25 mouse cellular contexts compared by ENCODE assay signal in the genomic region with DNA sequence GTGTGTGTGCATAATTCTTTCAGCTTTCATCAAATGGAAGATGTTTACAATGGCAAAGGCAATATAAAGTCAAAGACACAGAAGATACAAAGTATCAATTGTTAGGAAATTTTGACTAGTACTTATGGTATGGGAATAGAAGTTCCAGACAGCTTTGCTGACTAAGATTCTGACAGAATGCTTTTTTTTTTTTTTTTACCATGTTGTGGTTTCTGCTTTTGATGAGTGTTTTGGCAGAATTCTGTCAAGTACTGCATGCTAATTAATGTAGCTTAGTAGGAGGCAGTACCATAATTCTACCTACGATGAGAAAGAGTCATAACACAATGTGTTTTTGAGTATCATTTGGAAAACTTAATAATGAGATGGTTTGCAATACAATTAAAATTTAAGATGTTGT.
"Had no signal": no experiment of that assay in that cellular context is flagged by ENCODE, and none has a peak within 500 bp of the region (broad histone marks: within the 10 kb centered on the region; RNA-seq: fewer than 3 reads in every experiment).

No protein-coding gene starts in this region.

- H3K4me1 ChIP-seq: limb, embryonic 15.5 days had no signal

- DNase-seq: gastrocnemius, postnatal 14 days; gastrocnemius, postnatal 36 days; heart, adult 11 months; heart, adult 2 months; heart, postnatal 14 days; heart, postnatal 36 days; kidney, adult 18-20 months; kidney, adult 8-10 months; kidney, postnatal 10 days; kidney, postnatal 25 days; kidney, postnatal 4 days; left cerebral cortex, postnatal 4 days had no signal

- ATAC-seq: hindbrain, postnatal 0 days; intestine, embryonic 15.5 days; intestine, postnatal 0 days; liver, embryonic 12.5 days had no signal

- H3K9ac ChIP-seq: heart, embryonic 13.5 days; heart, embryonic 15.5 days; hindbrain, embryonic 13.5 days; hindbrain, embryonic 15.5 days; intestine, embryonic 15.5 days; limb, embryonic 13.5 days; limb, embryonic 15.5 days; liver, embryonic 12.5 days; liver, embryonic 14.5 days had no signal

- H3K9me3 ChIP-seq: heart, embryonic 13.5 days; heart, embryonic 15.5 days; hindbrain, embryonic 13.5 days; hindbrain, embryonic 15.5 days; intestine, embryonic 15.5 days; limb, embryonic 13.5 days; limb, embryonic 15.5 days; liver, embryonic 12.5 days had no signal

- H3K27ac ChIP-seq: heart, adult 2 months; heart, embryonic 13.5 days; heart, embryonic 15.5 days; hindbrain, embryonic 13.5 days; hindbrain, embryonic 15.5 days; hindbrain, postnatal 0 days; intestine, embryonic 15.5 days; layer of hippocampus, adult 2 months; limb, embryonic 13.5 days; limb, embryonic 15.5 days; liver, embryonic 12.5 days; liver, embryonic 14.5 days had no signal

- H3K27me3 ChIP-seq: heart, embryonic 13.5 days; heart, embryonic 15.5 days; intestine, embryonic 15.5 days; limb, embryonic 13.5 days; limb, embryonic 15.5 days; liver, embryonic 12.5 days had no signal

- H3K4me2 ChIP-seq: heart, embryonic 11.5 days; heart, embryonic 13.5 days; heart, embryonic 15.5 days; hindbrain, embryonic 13.5 days; hindbrain, embryonic 15.5 days; intestine, embryonic 15.5 days; limb, embryonic 13.5 days; limb, embryonic 15.5 days; liver, embryonic 12.5 days had no signal

- H3K36me3 ChIP-seq: heart, embryonic 13.5 days; heart, embryonic 15.5 days; hindbrain, embryonic 13.5 days; hindbrain, embryonic 15.5 days; intestine, embryonic 15.5 days; limb, embryonic 13.5 days; limb, embryonic 15.5 days; liver, embryonic 12.5 days had no signal

- H3K4me3 ChIP-seq: heart, adult 2 months; heart, embryonic 13.5 days; heart, embryonic 15.5 days; hindbrain, embryonic 13.5 days; hindbrain, embryonic 15.5 days; intestine, embryonic 15.5 days; layer of hippocampus, adult 2 months; limb, embryonic 13.5 days; limb, embryonic 15.5 days; liver, embryonic 12.5 days had no signal
